Mouse (Mus musculus): Measurements from ENCODE around the gene Ankrd39. TPM values are rescaled to one million over a fixed set of nuclear protein-coding genes. Genes with fewer than 3 reads are reported as not detected.
A peak's percentile ranks its signal among the peaks of the same experiment; 100 is the strongest.

The Ankrd39 gene
- polyA plus RNA-seq, 1 experiment from 2014 or later = 16.0 TPM

DNA sequence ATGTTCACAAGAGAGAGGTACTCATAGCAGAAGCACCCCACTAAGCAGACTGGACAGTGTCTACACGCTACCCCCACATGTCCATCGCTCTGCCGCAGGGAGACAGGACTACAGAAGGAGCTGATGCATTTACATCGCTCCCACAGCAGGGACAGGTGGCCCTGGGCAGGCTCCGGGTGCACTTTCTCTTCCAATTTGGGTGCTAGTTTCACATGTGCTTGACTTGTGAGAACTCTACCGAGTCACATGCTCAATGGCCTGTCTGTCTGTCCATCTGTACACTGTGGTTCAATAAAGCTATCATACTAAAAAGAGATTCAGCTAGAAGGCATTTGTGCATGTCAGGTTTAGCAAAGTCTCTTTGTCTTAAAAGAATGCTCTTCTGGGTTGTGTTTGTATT, 40.6 kb upstream of the Ankrd39 start:
- H3K27ac ChIP-seq (replicated peaks; ENCODE audit: low read depth, low read length) = peak overlapping the region; percentile 68
- no peaks in the 10 kb centered on the region for H3K9me3 ChIP-seq (ENCODE audit: control insufficient read depth, low read length)
- 86% methylated on average over 6 of the region's 6 CpGs for WGBS
- no peak overlapping the region for H3K4me3 ChIP-seq (ENCODE audit: low read depth, low read length)
- no peak overlapping the region for H3K9ac ChIP-seq (ENCODE audit: low read length)
- H3K36me3 ChIP-seq (ENCODE audit: control insufficient read depth, insufficient read depth, low read length) = no peaks in the 10 kb centered on the region
- peaks cover 40% of the 10 kb centered on the region for H3K4me1 ChIP-seq (ENCODE audit: control insufficient read depth, insufficient read depth, low read length)
- no peak overlapping the region for H3K4me2 ChIP-seq (ENCODE audit: low read depth, severe bottlenecking)
- no peak for ATAC-seq (ENCODE audit: insufficient number of reproducible peaks, low FRiP score, low TSS enrichment, low read depth)
- H3K27me3 ChIP-seq (ENCODE audit: control insufficient read depth, insufficient read depth, low read length) = no peaks in the 10 kb centered on the region
- no peak for DNase-seq (ENCODE audit: low spot score)

DNA sequence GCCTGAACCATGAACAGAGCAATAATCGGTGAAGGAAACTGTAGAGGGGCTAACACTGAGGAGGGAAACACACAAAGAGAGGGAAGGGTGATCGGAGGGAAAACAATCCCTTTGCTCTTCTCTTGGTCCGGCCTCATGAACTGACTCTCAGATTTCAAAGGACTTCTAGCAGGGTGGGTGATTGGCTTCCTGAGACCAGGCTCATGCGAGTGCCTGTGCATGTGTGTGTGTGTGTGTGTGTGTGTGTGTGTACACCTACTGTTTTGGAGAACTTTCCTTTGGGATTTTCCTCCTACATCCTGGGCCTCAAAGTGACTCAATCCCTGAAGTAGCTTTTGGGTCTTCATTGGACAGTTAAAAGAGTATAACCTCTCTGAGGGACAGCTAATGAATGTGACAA, 39.0 kb upstream of the Ankrd39 start:
- Histone ChIP-seq H3K9me3 (ENCODE audit: control insufficient read depth, low read length) (no peaks in the 10 kb centered on the region), H3K4me1 (ENCODE audit: control insufficient read depth, insufficient read depth, low read length) (peaks cover 37% of the 10 kb centered on the region), H3K27me3 (ENCODE audit: control insufficient read depth, insufficient read depth, low read length) (no peaks in the 10 kb centered on the region), H3K27ac (replicated peaks; ENCODE audit: low read depth, low read length) (peak overlapping the region; percentile 48; the same call in 1 of the 2 replicates), H3K4me2 (ENCODE audit: low read depth, severe bottlenecking) (no peak overlapping the region), H3K9ac (ENCODE audit: low read length) (no peak overlapping the region), H3K4me3 (ENCODE audit: low read depth, low read length) (no peak overlapping the region), H3K36me3 (ENCODE audit: control insufficient read depth, insufficient read depth, low read length) (no peaks in the 10 kb centered on the region)
- WGBS = 6% methylated on average over 4 of the region's 4 CpGs
- peak; percentile 49 for DNase-seq (ENCODE audit: low spot score)
- no peak for ATAC-seq (ENCODE audit: insufficient number of reproducible peaks, low FRiP score, low TSS enrichment, low read depth)

DNA sequence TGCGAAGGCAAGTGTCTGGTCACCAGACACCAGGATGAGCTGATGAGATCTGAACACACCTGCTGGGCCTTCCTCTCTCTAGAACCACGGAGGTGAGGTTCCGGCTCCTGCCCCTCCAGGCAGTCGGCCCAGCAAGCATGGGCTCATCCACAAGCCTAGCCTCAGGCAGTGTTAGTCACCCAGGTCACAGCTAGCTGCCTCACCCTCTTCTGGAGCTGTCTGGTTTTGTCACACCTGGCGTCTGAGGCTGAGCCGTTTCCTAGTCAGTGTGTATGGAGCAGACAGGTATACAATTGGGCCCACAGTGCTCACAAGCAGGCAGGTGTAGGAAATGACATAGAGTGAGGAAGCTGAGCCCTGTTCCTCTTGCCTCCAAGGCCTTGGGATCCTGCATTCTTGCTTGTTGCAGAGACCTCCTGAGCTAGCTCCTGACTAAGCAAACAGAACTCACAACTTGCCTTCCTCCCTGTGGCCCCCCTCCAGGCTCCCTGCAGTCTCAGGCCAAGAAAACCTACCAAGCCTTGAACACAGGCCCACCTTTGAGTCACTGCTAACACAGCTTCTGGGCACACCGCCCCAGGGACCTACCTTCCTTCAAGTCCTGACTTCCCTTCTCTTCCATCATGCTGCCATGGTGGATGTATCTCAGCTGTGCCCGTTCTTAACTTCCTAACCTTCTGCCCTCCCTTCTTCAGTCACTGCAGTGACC, 36.3 kb upstream of the Ankrd39 start:
- ATAC-seq (ENCODE audit: insufficient number of reproducible peaks, low FRiP score, low TSS enrichment, low read depth) (no peak), DNase-seq (ENCODE audit: low spot score) (no peak)
- no peaks in the 10 kb centered on the region for H3K36me3 ChIP-seq (ENCODE audit: control insufficient read depth, insufficient read depth, low read length)
- no peak overlapping the region for H3K27ac ChIP-seq (replicated peaks; ENCODE audit: low read depth, low read length)
- no peak overlapping the region for H3K4me2 ChIP-seq (ENCODE audit: low read depth, severe bottlenecking)
- H3K9ac ChIP-seq (ENCODE audit: low read length) = no peak overlapping the region
- H3K4me3 ChIP-seq (ENCODE audit: low read depth, low read length) = no peak overlapping the region
- H3K4me1 ChIP-seq (ENCODE audit: control insufficient read depth, insufficient read depth, low read length) = peaks cover 30% of the 10 kb centered on the region
- no peaks in the 10 kb centered on the region for H3K27me3 ChIP-seq (ENCODE audit: control insufficient read depth, insufficient read depth, low read length)
- 85% methylated on average over 8 of the region's 8 CpGs for WGBS
- no peaks in the 10 kb centered on the region for H3K9me3 ChIP-seq (ENCODE audit: control insufficient read depth, low read length)

DNA sequence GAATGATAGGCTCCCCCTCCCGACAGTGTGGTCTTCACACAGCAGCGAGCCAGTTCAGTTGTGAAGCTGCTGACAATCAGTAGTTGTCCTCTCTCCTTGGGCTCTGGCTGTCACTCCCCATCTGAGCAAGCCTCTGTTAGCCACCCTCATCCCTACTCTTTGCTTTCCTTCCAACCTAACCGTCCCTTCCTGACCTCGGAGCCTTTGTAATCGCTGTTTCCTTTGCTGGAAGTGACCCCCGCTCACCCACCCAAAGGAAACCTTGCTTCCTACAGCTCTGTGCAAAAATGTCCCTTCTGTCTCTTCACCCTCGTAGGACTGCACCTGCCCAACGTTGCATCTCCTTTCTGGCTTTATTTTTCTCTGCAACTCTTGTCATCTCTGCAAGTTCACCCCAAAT, 35.0 kb upstream of the Ankrd39 start:
- H3K27me3 ChIP-seq (ENCODE audit: control insufficient read depth, insufficient read depth, low read length) = no peaks in the 10 kb centered on the region
- no peak overlapping the region for H3K4me3 ChIP-seq (ENCODE audit: low read depth, low read length)
- H3K9ac ChIP-seq (ENCODE audit: low read length) = no peak overlapping the region
- DNase-seq (ENCODE audit: low spot score) (no peak), ATAC-seq (ENCODE audit: insufficient number of reproducible peaks, low FRiP score, low TSS enrichment, low read depth) (no peak)
- peaks cover 26% of the 10 kb centered on the region for H3K4me1 ChIP-seq (ENCODE audit: control insufficient read depth, insufficient read depth, low read length)
- no peaks in the 10 kb centered on the region for H3K9me3 ChIP-seq (ENCODE audit: control insufficient read depth, low read length)
- WGBS = 83% methylated on average over 8 of the region's 8 CpGs
- no peaks in the 10 kb centered on the region for H3K36me3 ChIP-seq (ENCODE audit: control insufficient read depth, insufficient read depth, low read length)
- no peak overlapping the region for H3K27ac ChIP-seq (replicated peaks; ENCODE audit: low read depth, low read length)
- H3K4me2 ChIP-seq (ENCODE audit: low read depth, severe bottlenecking) = no peak overlapping the region

DNA sequence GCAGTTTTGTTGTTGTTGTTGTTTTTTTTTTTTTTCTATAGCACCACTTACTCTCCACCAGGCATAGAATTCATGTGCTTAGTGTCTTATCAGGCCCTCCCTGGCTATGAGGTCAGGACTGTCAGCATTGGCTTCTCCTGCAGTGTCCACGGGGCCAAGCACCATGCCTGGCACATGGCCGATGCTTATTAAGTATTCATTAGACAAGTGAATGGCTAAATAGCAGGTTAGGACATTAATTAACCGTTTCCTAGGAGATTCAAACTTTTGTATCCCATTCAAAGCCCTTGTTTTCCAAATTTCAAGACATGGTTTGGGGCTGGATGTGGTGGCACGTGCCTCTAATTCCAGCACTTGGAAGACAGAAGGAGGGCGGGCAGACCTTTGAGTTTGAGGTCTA, 34.0 kb upstream of the Ankrd39 start:
- peak overlapping the region; percentile 84; the same call in 1 of the 2 replicates for H3K27ac ChIP-seq (replicated peaks; ENCODE audit: low read depth, low read length)
- peaks cover 32% of the 10 kb centered on the region for H3K4me1 ChIP-seq (ENCODE audit: control insufficient read depth, insufficient read depth, low read length)
- no peaks in the 10 kb centered on the region for H3K9me3 ChIP-seq (ENCODE audit: control insufficient read depth, low read length)
- no peaks in the 10 kb centered on the region for H3K27me3 ChIP-seq (ENCODE audit: control insufficient read depth, insufficient read depth, low read length)
- WGBS = 77% methylated on average over 5 of the region's 5 CpGs
- H3K4me3 ChIP-seq (ENCODE audit: low read depth, low read length) = no peak overlapping the region
- H3K36me3 ChIP-seq (ENCODE audit: control insufficient read depth, insufficient read depth, low read length) = no peaks in the 10 kb centered on the region
- DNase-seq (ENCODE audit: low spot score) (no peak), ATAC-seq (ENCODE audit: insufficient number of reproducible peaks, low FRiP score, low TSS enrichment, low read depth) (no peak)
- H3K4me2 ChIP-seq (ENCODE audit: low read depth, severe bottlenecking) = no peak overlapping the region
- H3K9ac ChIP-seq (ENCODE audit: low read length) = no peak overlapping the region

DNA sequence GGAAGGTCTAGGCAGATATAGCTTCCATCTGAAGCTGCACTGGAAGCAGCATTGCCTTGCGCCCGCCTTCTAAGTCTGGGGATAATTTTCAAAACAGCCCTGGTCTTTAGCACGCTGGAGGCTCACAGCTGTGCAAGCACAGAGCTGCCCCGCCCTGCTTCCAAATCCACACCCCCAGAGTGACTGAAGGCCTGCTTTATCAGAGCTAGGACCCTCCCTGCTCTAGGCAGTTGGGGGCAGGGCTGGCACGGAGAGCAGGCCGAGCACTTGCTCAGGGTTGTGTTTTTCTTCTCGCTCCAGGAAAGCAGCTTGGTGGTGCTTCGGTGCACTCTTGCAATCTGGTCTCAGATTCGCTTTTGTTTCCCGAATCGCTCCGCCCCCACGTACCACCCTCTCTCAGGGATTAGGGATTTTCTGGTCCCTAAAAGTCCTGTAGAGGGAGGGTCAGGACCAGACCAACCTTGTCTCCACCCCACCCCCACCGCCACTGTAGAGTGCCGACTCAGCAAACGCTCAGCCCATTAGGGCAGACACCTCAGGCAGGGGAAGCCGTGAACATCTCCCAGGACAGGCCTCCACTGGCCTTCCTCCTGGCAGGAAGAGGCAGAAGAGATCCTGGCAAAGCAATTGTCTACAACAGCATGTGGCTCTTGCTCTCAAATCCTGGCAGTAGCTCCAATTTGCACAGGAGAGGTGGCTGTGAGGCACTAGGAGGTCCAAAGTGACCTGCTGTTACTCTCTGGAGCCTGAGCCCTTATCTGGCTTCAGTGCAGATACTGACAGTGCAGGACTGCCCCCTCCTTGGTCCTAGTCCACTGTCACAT, 33.4 kb upstream of the Ankrd39 start:
- ATAC-seq (ENCODE audit: insufficient number of reproducible peaks, low FRiP score, low TSS enrichment, low read depth) = peak; percentile 86
- DNase-seq (ENCODE audit: low spot score) = peak; percentile 80
- no peaks in the 10 kb centered on the region for H3K36me3 ChIP-seq (ENCODE audit: control insufficient read depth, insufficient read depth, low read length)
- peaks cover 32% of the 10 kb centered on the region for H3K4me1 ChIP-seq (ENCODE audit: control insufficient read depth, insufficient read depth, low read length)
- peak overlapping the region; percentile 84 for H3K27ac ChIP-seq (replicated peaks; ENCODE audit: low read depth, low read length)
- no peaks in the 10 kb centered on the region for H3K9me3 ChIP-seq (ENCODE audit: control insufficient read depth, low read length)
- H3K27me3 ChIP-seq (ENCODE audit: control insufficient read depth, insufficient read depth, low read length) = no peaks in the 10 kb centered on the region
- H3K4me3 ChIP-seq (ENCODE audit: low read depth, low read length) = 0 out of 2 replicates have a peak overlapping the region, but pooled peaks have one; percentile 2
- 2% methylated on average over 17 of the region's 17 CpGs for WGBS
- 0 out of 2 replicates have a peak overlapping the region, but pooled peaks have one; percentile 14 for H3K9ac ChIP-seq (ENCODE audit: low read length)
- H3K4me2 ChIP-seq (ENCODE audit: low read depth, severe bottlenecking) = peak overlapping the region; percentile 35; the same call in 1 of the 2 replicates

DNA sequence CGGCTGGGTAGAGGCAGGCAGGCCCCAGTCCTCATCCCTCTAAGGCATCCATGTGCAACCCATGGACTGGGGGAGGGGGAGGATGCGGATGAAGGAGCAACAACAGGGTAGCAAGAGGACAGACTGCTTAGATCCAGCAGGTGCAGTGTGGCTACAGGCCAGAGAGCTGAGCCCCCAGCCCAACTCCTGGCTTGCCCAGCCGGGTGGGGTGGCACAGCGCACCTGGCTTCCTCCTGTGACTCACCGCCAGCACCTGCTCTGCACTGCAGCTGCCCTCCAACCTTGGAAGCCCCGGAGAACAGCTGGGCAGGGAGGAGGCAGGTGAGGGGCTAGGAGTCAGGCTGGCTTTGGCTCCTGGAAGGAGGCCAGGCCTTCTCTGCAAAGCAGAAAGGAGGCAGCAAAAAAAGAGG, 32.7 kb upstream of the Ankrd39 start:
- no peaks in the 10 kb centered on the region for H3K27me3 ChIP-seq (ENCODE audit: control insufficient read depth, insufficient read depth, low read length)
- no peak overlapping the region for H3K4me3 ChIP-seq (ENCODE audit: low read depth, low read length)
- H3K4me2 ChIP-seq (ENCODE audit: low read depth, severe bottlenecking) = peak overlapping the region; percentile 35; the same call in 1 of the 2 replicates
- H3K9ac ChIP-seq (ENCODE audit: low read length) = no peak overlapping the region
- H3K4me1 ChIP-seq (ENCODE audit: control insufficient read depth, insufficient read depth, low read length) = peaks cover 36% of the 10 kb centered on the region
- no peaks in the 10 kb centered on the region for H3K36me3 ChIP-seq (ENCODE audit: control insufficient read depth, insufficient read depth, low read length)
- peak overlapping the region; percentile 84 for H3K27ac ChIP-seq (replicated peaks; ENCODE audit: low read depth, low read length)
- WGBS = 29% methylated on average over 6 of the region's 6 CpGs
- DNase-seq (ENCODE audit: low spot score) (peak; percentile 70), ATAC-seq (ENCODE audit: insufficient number of reproducible peaks, low FRiP score, low TSS enrichment, low read depth) (peak; percentile 73)
- H3K9me3 ChIP-seq (ENCODE audit: control insufficient read depth, low read length) = no peaks in the 10 kb centered on the region

DNA sequence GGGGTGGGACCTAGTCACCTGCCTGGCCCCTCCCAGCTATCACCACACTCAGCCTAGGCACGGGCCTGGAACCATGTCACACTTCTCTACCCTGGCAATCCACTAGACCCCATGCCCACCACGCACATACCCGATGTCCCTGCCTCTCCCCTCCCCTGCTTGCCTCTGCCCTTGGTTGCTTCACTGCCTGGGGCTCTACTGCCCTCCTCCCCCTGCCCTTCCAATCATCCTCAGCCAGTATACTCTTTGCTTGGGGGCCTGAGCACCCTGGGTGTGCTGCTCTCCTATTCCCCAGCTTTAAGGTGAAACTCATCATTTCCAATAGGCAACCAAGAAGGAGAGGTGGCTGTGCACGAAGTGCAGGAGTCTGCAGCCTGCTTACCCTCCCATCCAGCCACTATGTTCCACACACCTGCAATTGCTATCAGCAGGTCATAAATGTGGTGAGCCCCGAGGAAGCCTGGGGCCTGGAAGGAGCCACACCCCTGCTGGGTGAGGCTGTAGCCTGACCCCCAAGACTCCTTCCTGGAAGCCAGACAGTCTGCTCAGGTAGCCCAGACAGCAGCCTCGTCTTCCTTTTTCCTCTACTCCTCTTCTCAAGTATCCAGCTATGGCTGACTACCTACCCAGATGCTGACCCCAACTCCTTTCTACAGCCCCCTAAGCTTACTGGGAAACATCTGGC, 29.9 kb upstream of the Ankrd39 start:
- ATAC-seq (ENCODE audit: insufficient number of reproducible peaks, low FRiP score, low TSS enrichment, low read depth) (no peak), DNase-seq (ENCODE audit: low spot score) (no peak)
- H3K4me3 ChIP-seq (ENCODE audit: low read depth, low read length) = no peak overlapping the region
- peaks cover 41% of the 10 kb centered on the region for H3K4me1 ChIP-seq (ENCODE audit: control insufficient read depth, insufficient read depth, low read length)
- H3K36me3 ChIP-seq (ENCODE audit: control insufficient read depth, insufficient read depth, low read length) = no peaks in the 10 kb centered on the region
- peak overlapping the region; percentile 38; the same call in 1 of the 2 replicates for H3K27ac ChIP-seq (replicated peaks; ENCODE audit: low read depth, low read length)
- no peak overlapping the region for H3K9ac ChIP-seq (ENCODE audit: low read length)
- no peaks in the 10 kb centered on the region for H3K9me3 ChIP-seq (ENCODE audit: control insufficient read depth, low read length)
- H3K4me2 ChIP-seq (ENCODE audit: low read depth, severe bottlenecking) = no peak overlapping the region
- 39% methylated on average over 6 of the region's 6 CpGs for WGBS
- no peaks in the 10 kb centered on the region for H3K27me3 ChIP-seq (ENCODE audit: control insufficient read depth, insufficient read depth, low read length)
